Mouse (Mus musculus) macrophage (primary cell): ENCODE measurements around the gene Sirt5. TPM values are rescaled to one million over a fixed set of nuclear protein-coding genes. Genes with fewer than 3 reads are reported as not detected.

Experiments used
- H3K27ac ChIP-seq: fragments of 350-480 bp; formaldehyde crosslinking; 2 replicates; pipeline ENCODE4 v1.9.0; 2021
- H3K36me3 ChIP-seq: fragments of 350-480 bp; formaldehyde crosslinking; 2 replicates; pipeline ENCODE4 v1.9.0; 2021; ENCODE audit errors: inconsistent target
- H3K4me3 ChIP-seq: fragments of 350-480 bp; formaldehyde crosslinking; 2 replicates; pipeline ENCODE4 v1.9.0; 2021; ENCODE audit errors: inconsistent target
- H3K79me2 ChIP-seq: fragments of 350-480 bp; formaldehyde crosslinking; 2 replicates; pipeline ENCODE4 v1.9.0; 2021; ENCODE audit errors: inconsistent target
- WGBS: methylation state at CpG from one replicate; pipeline ENCODE4 v1.1.7; 2026; ENCODE audit warnings: inconsistent platforms; ENCODE audit not compliant: missing documents; 5-methylcytosine and 5-hydroxymethylcytosine counted together
- polyA plus RNA-seq: library from polyadenylated mRNA; stranded (reverse); fragments of 250-400 nt; gene quantifications from 3 replicates; pipeline ENCODE4 v1.2.4, GENCODE M21; 2018; ENCODE audit warnings: inconsistent platforms

Gene Sirt5
- polyA plus RNA-seq, 1 experiment from 2014 or later: 4.2 TPM

DNA sequence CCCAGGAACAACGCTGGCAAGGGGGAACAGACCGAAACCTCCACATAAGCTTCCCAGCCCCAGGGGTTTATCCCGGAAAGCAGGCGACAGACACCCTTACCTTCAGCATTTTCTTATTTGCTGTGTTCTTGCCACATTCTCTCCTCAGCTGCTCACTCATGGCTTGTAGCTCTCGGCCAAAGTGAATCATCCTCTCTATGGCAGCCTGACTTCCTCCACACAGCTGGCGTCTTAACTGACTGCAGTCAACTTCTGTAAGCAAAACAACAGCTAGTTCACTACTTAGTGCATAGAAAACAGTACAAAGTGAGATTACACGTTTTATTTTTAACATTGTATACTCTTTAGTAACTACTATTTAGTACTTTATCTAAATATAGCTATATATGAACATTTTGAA, 47.0 kb downstream of the Sirt5 start:
- Histone ChIP-seq H3K4me3 (no peak overlapping the region), H3K36me3 (peaks cover 64% of the 10 kb centered on the region), H3K27ac (no peak overlapping the region), H3K79me2 (no peaks in the 10 kb centered on the region)
- 90% methylated on average over 7 of the region's 7 CpGs for WGBS

GRCm38 (mm10) chr13:43413611-43414010, 48.3 kb downstream of the Sirt5 start:
- WGBS: 92% methylated on average over 2 of the region's 2 CpGs
- Histone ChIP-seq H3K79me2 (no peaks in the 10 kb centered on the region), H3K27ac (no peak overlapping the region), H3K36me3 (peaks cover 73% of the 10 kb centered on the region), H3K4me3 (no peak overlapping the region)

DNA sequence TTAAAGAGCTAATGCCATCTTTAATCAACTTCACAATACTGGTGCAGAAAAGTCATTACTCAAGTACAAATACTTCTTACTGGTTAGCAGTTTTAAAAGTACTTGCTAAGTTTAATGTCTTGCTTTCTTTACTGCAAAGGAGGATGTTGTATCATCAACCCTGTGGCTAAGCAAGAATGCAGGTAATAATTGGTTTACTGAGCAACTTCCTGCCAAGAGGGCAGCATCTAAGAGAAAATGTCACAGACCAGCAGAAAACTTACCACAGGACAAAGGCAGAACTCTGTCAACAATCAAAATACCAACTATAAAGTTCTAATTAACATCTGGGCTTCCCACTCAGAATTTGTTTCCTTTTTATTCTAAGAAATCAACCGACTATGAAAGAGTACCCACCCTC, 50.0 kb downstream of the Sirt5 start:
- H3K36me3 ChIP-seq: peaks cover 89% of the 10 kb centered on the region
- H3K79me2 ChIP-seq: no peaks in the 10 kb centered on the region
- no peak overlapping the region for H3K27ac ChIP-seq
- WGBS: 92% methylated on average over 1 of the region's 1 CpGs
- H3K4me3 ChIP-seq: no peak overlapping the region

- WGBS: 96% methylated on average over 4 of the region's 4 CpGs
Measured at GRCm38 (mm10) chr13:43428436-43428835, 63.1 kb downstream of the Sirt5 start.

DNA sequence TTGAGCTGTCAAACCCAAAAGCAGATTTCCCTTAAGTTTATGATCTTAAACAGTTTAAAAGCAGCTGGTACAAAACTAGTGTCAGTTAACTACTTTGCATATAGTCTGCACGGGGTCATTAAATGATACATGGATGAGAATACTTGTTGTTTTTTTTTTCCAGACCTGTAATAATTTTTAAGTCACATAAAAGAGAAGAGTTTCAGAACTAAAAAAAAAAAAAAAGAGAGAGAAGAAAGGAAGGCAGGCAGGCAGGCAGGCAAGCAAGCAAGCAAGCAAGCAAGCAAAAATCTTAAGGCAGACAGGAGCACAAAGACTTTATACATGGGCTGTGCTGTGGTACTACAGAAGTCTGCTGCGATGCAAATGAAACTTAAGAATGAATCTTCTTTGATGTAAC, 68.1 kb downstream of the Sirt5 start:
- WGBS: 94% methylated on average over 2 of the region's 2 CpGs
- H3K27ac ChIP-seq: no peak overlapping the region
- H3K79me2 ChIP-seq: peaks cover 100% of the 10 kb centered on the region
- H3K36me3 ChIP-seq: peaks cover 22% of the 10 kb centered on the region; the same call in 1 of the 2 replicates
- H3K4me3 ChIP-seq: no peak overlapping the region

More at GRCm38 (mm10) chr13:43428436-43428835, 63.1 kb downstream of the Sirt5 start:
- H3K79me2 ChIP-seq: peaks cover 100% of the 10 kb centered on the region
- no peak overlapping the region for H3K4me3 ChIP-seq
- peaks cover 53% of the 10 kb centered on the region; the same call in 1 of the 2 replicates for H3K36me3 ChIP-seq
- no peak overlapping the region for H3K27ac ChIP-seq

GRCm38 (mm10) chr13:43440376-43440775, 75.1 kb downstream of the Sirt5 start:
- 90% methylated on average over 1 of the region's 1 CpGs for WGBS
- Histone ChIP-seq H3K79me2 (peaks cover 100% of the 10 kb centered on the region), H3K36me3 (no peaks in the 10 kb centered on the region), H3K27ac (no peak overlapping the region), H3K4me3 (no peak overlapping the region)

GRCm38 (mm10) chr13:43442551-43442950, 77.3 kb downstream of the Sirt5 start:
- WGBS: 30% methylated on average over 1 of the region's 1 CpGs
- Histone ChIP-seq H3K79me2 (peaks cover 100% of the 10 kb centered on the region), H3K27ac (no peak overlapping the region), H3K4me3 (no peak overlapping the region), H3K36me3 (no peaks in the 10 kb centered on the region)

DNA sequence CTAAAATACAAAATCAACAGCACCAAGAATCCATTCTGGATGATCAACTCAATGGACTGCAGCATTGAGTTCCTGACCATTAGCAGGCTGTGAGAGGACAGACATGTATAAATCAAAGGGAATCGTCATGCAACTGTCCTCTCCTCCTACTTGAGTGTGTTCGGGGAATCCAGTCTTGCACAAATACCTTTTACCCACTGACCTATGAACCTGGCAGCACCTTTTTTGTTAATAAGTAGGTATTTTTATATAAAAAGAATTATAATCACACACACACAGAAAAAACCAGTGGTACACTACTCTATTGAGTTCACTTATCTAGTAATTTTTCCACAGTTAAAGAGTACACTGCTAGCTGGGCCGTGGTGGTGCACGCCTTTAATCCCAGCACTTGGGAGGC, 78.4 kb downstream of the Sirt5 start:
- Histone ChIP-seq H3K79me2 (peaks cover 100% of the 10 kb centered on the region), H3K27ac (no peak overlapping the region), H3K36me3 (no peaks in the 10 kb centered on the region), H3K4me3 (no peak overlapping the region)
- WGBS: 100% methylated on average over 4 of the region's 4 CpGs

DNA sequence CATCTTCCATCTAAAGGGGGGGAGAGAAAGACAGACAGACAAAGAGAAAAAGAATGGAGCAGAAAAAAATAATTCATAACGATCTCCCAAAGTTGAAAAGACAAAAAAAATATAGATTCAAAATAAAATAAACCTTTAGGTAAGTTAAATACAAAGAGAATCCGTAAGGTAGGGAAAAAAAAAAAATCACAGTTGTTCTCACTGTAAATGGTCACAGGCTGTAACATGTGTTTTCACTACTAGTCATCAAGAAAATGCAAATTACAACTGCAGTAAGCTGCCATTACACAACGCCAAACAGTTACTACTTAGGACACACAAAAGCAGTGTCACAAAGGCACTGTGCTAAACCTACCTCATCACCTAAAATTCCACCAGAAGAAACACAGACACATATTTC, 79.4 kb downstream of the Sirt5 start:
- Histone ChIP-seq H3K36me3 (no peaks in the 10 kb centered on the region), H3K4me3 (no peak overlapping the region), H3K79me2 (peaks cover 100% of the 10 kb centered on the region), H3K27ac (no peak overlapping the region)
- 87% methylated on average over 3 of the region's 3 CpGs for WGBS

Other genes starting within 250 kb of the Sirt5 start
- gene Tbc1d7, start 194.0 kb upstream of the Sirt5 start, polyA plus RNA-seq: 9.1 to 16.9 TPM (median 10.5 TPM) in 3 replicates
- 0.07 to 0.46 TPM (median 0.28 TPM) in 3 replicates for gene Gfod1, start 61.3 kb upstream of the Sirt5 start, polyA plus RNA-seq
- 65.3 to 94.3 TPM (median 93.9 TPM) in 3 replicates for gene Nol7, start 32.9 kb downstream of the Sirt5 start, polyA plus RNA-seq
- 44.6 to 53.4 TPM (median 47.4 TPM) in 3 replicates for gene Ranbp9, start 115.8 kb downstream of the Sirt5 start, polyA plus RNA-seq
- 27.6 to 32.3 TPM (median 29.1 TPM) in 3 replicates for gene Mcur1, start 194.7 kb downstream of the Sirt5 start, polyA plus RNA-seq